Mouse (Mus musculus): ENCODE results near the gene Gli3. TPM values are rescaled to one million over a fixed set of nuclear protein-coding genes. Genes with fewer than 3 reads are reported as not detected.

Gli3 gene
- polyA plus RNA-seq, 1 experiment, result 1.4 TPM

GRCm38 (mm10) chr13:15617423-15617822 is 154.4 kb downstream of the Gli3 start:
- Histone ChIP-seq H3K27ac (ENCODE audit: control insufficient read depth, insufficient read depth, low read depth, low read length, poor library complexity) (no peak overlapping the region), H3K4me1 (ENCODE audit: control insufficient read depth, insufficient read depth, low read length) (no peaks in the 10 kb centered on the region), H3K4me3 (replicated peaks; ENCODE audit: control insufficient read depth, low read depth, low read length) (no peak overlapping the region)
- TF ChIP-seq POLR2A (IDR thresholded peaks at IDR 0.05; ENCODE audit: borderline replicate concordance, control insufficient read depth, low read depth, low read length) (no peak), CTCF (IDR thresholded peaks at IDR 0.05; ENCODE audit: control insufficient read depth, insufficient read depth, low read length) (no peak)
- WGBS, result 83% methylated on average over 3 of the region's 3 CpGs

GRCm38 (mm10) chr13:15618051-15618692 is 155.1 kb downstream of the Gli3 start:
- Histone ChIP-seq H3K4me3 (replicated peaks; ENCODE audit: control insufficient read depth, low read depth, low read length) (no peak overlapping the region), H3K27ac (ENCODE audit: control insufficient read depth, insufficient read depth, low read depth, low read length, poor library complexity) (no peak overlapping the region), H3K4me1 (ENCODE audit: control insufficient read depth, insufficient read depth, low read length) (no peaks in the 10 kb centered on the region)
- WGBS, result 80% methylated on average over 5 of the region's 5 CpGs
- TF ChIP-seq CTCF (IDR thresholded peaks at IDR 0.05; ENCODE audit: control insufficient read depth, insufficient read depth, low read length) (no peak), POLR2A (IDR thresholded peaks at IDR 0.05; ENCODE audit: borderline replicate concordance, control insufficient read depth, low read depth, low read length) (no peak)

DNA sequence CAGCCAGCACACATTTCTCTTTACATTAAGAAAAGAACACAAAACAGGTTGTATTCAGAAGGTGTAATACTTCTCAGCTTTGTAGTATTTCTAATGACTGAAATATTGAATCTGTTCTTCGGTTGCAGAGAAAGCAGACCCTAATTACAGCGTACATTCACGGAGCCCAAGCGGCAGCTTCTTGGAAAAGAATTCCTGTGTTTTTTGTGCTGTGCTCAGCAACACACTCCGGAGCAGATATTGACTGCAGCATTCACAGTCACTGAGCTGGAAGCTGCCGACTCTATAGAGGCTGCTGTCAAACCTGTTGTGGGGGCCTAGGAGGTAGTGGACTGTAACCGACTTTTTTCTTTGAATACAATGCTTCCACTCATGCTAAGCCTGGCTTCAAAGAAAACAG is 158.0 kb downstream of the Gli3 start:
- TF ChIP-seq POLR2A (IDR thresholded peaks at IDR 0.05; ENCODE audit: borderline replicate concordance, control insufficient read depth, low read depth, low read length) (no peak), CTCF (IDR thresholded peaks at IDR 0.05; ENCODE audit: control insufficient read depth, insufficient read depth, low read length) (no peak)
- Histone ChIP-seq H3K27ac (ENCODE audit: control insufficient read depth, insufficient read depth, low read depth, low read length, poor library complexity) (no peak overlapping the region), H3K4me1 (ENCODE audit: control insufficient read depth, insufficient read depth, low read length) (no peaks in the 10 kb centered on the region), H3K4me3 (replicated peaks; ENCODE audit: control insufficient read depth, low read depth, low read length) (no peak overlapping the region)
- 82% methylated on average over 7 of the region's 7 CpGs for WGBS

DNA sequence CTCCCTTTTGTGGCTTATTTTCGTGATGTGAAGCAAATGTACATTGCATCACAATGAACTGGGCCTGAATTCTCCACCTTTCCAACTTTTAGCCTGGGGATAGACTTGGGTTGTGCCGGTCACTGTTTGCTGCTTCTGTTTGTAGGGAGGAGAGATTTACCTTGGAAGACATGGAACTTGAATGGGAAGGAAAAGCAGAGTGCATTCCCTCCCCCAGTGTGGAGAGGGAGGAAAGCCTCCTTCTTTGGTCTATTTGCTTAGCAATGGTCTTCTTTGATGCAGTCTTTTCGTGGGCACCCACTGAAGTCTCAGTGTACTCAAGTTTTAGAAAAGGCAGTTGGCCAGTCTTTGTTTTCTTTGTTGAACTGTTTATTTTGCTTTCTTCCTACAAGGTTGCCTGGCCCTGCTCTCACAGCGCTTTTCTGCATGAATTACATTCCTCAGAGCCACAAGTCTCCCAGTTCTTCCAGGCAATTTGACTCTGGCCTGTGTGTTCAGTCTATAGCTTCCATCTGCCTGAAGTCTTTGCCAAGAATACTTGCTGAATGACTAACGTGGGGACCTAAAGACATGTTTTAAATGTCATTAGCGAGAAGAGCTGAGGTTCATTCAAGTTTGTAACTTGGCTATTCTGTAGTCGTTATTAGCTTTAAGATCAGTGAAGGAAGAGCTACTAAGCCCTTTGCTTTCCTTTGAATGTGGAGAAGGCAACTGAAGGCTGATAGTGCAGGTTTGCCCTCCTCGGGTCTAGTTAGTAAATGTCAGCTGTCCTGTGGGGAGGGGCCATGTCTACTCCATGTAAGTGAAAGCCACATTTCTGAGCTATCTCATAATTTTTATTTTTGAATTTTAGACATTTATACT is 161.7 kb downstream of the Gli3 start:
- Histone ChIP-seq H3K4me1 (ENCODE audit: control insufficient read depth, insufficient read depth, low read length) (no peaks in the 10 kb centered on the region), H3K27ac (ENCODE audit: control insufficient read depth, insufficient read depth, low read depth, low read length, poor library complexity) (no peak overlapping the region), H3K4me3 (replicated peaks; ENCODE audit: control insufficient read depth, low read depth, low read length) (no peak overlapping the region)
- 71% methylated on average over 8 of the region's 8 CpGs for WGBS
- TF ChIP-seq POLR2A (IDR thresholded peaks at IDR 0.05; ENCODE audit: borderline replicate concordance, control insufficient read depth, low read depth, low read length), result no peak
- no peak for TF ChIP-seq CTCF (IDR thresholded peaks at IDR 0.05; ENCODE audit: control insufficient read depth, insufficient read depth, low read length)

DNA sequence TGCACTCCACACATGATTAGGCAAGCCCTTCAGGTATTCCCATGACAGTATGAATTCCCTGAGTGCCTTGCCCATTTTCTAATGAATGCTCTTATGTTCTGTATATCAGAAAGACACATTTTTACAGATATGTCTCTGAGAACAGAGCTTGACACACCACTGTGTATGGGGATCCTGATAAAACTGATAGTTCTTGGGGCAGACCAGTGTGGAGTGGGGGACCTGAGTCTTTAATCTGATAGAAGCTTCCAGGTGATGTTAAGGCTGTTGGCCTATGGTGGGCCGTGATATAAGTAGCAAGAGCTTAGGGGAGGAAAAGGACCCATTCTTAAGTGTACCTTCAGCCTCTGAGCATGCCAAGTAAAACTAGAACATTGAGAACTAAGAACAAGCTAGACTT is 178.5 kb downstream of the Gli3 start:
- TF ChIP-seq CTCF (IDR thresholded peaks at IDR 0.05; ENCODE audit: control insufficient read depth, insufficient read depth, low read length) (no peak), POLR2A (IDR thresholded peaks at IDR 0.05; ENCODE audit: borderline replicate concordance, control insufficient read depth, low read depth, low read length) (no peak)
- 77% methylated on average over 1 of the region's 1 CpGs for WGBS
- Histone ChIP-seq H3K4me1 (ENCODE audit: control insufficient read depth, insufficient read depth, low read length) (no peaks in the 10 kb centered on the region), H3K4me3 (replicated peaks; ENCODE audit: control insufficient read depth, low read depth, low read length) (no peak overlapping the region), H3K27ac (ENCODE audit: control insufficient read depth, insufficient read depth, low read depth, low read length, poor library complexity) (no peak overlapping the region)

GRCm38 (mm10) chr13:15660502-15660901 is 197.5 kb downstream of the Gli3 start:
- 25% methylated on average over 5 of the region's 5 CpGs for WGBS
- H3K4me1 ChIP-seq (ENCODE audit: control insufficient read depth, insufficient read depth, low read length), result no peaks in the 10 kb centered on the region
- TF ChIP-seq CTCF (IDR thresholded peaks at IDR 0.05; ENCODE audit: control insufficient read depth, insufficient read depth, low read length), result no peak
- no peak for TF ChIP-seq POLR2A (IDR thresholded peaks at IDR 0.05; ENCODE audit: borderline replicate concordance, control insufficient read depth, low read depth, low read length)
- H3K27ac ChIP-seq (ENCODE audit: control insufficient read depth, insufficient read depth, low read depth, low read length, poor library complexity), result no peak overlapping the region
- no peak overlapping the region for H3K4me3 ChIP-seq (replicated peaks; ENCODE audit: control insufficient read depth, low read depth, low read length)

GRCm38 (mm10) chr13:15662375-15662774 is 199.3 kb downstream of the Gli3 start:
- TF ChIP-seq POLR2A (IDR thresholded peaks at IDR 0.05; ENCODE audit: borderline replicate concordance, control insufficient read depth, low read depth, low read length), result no peak
- TF ChIP-seq CTCF (IDR thresholded peaks at IDR 0.05; ENCODE audit: control insufficient read depth, insufficient read depth, low read length), result no peak
- Histone ChIP-seq H3K4me3 (replicated peaks; ENCODE audit: control insufficient read depth, low read depth, low read length) (no peak overlapping the region), H3K4me1 (ENCODE audit: control insufficient read depth, insufficient read depth, low read length) (no peaks in the 10 kb centered on the region), H3K27ac (ENCODE audit: control insufficient read depth, insufficient read depth, low read depth, low read length, poor library complexity) (no peak overlapping the region)
- 85% methylated on average over 10 of the region's 10 CpGs for WGBS

DNA sequence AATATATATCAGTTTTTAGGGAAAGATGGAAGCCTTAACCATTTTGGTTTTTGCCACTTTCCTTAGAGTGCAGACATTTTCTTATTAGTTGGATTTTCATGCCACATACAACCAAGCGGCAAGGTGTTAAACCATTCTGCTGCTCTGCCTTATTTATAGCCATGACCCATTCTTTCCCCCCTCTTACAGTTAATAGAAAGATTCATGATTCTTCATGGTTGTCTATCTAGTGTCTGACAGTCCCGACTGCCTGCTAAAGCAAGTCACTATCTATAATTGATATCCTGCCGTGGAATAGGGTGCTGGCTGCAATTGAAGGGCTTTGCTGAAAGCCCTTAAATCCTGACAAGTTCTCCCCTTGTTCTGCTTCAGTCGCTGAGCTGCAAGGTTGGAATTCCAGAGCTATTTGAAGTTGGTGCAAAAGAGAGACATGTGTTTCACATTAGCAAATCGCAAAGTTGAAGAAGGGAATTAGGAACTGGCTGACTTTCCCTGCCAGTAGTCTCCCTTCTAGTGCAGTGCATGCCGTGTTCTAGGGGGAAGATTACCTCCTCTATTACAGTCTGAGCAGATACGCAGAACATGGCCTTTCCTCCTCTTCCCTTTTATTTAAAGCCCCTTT is 201.7 kb downstream of the Gli3 start:
- Histone ChIP-seq H3K4me1 (ENCODE audit: control insufficient read depth, insufficient read depth, low read length) (no peaks in the 10 kb centered on the region), H3K4me3 (replicated peaks; ENCODE audit: control insufficient read depth, low read depth, low read length) (no peak overlapping the region), H3K27ac (ENCODE audit: control insufficient read depth, insufficient read depth, low read depth, low read length, poor library complexity) (no peak overlapping the region)
- TF ChIP-seq POLR2A (IDR thresholded peaks at IDR 0.05; ENCODE audit: borderline replicate concordance, control insufficient read depth, low read depth, low read length), result no peak
- TF ChIP-seq CTCF (IDR thresholded peaks at IDR 0.05; ENCODE audit: control insufficient read depth, insufficient read depth, low read length), result no peak
- WGBS, result 76% methylated on average over 7 of the region's 7 CpGs
